Mouse (Mus musculus) heart, embryonic 10.5 days (tissue): ENCODE data around the gene Ctrl. TPM values are rescaled to one million over a fixed set of nuclear protein-coding genes. Genes with fewer than 3 reads are reported as not detected.
"Not testable (repeated sequence)": the region's sequence is repeated elsewhere in the genome, so short reads cannot be mapped to it uniquely, and the experiment has no call there.

Source experiments
- DNase-seq: peaks from one replicate; pipeline ENCODE4 v3.0.0-alpha.2; 2017; ENCODE audit warnings: low spot score
- H3K27ac ChIP-seq: fragments of 300-500 bp; sonication (generic); 2 replicates; pipeline ENCODE4 v1.5.1; 2016; ENCODE audit warnings: mild to moderate bottlenecking
- H3K27me3 ChIP-seq: fragments of 300-500 bp; sonication (generic); 2 replicates; pipeline ENCODE4 v1.6.1; 2016; ENCODE audit warnings: mild to moderate bottlenecking; ENCODE audit not compliant: poor library complexity, insufficient read depth, severe bottlenecking
- H3K36me3 ChIP-seq: fragments of 300-500 bp; sonication (generic); 2 replicates; pipeline ENCODE4 v1.6.1; 2016; ENCODE audit warnings: mild to moderate bottlenecking, moderate library complexity
- H3K4me1 ChIP-seq: fragments of 300-500 bp; sonication (generic); 2 replicates; pipeline ENCODE4 v1.6.1; 2016; ENCODE audit warnings: mild to moderate bottlenecking
- H3K4me3 ChIP-seq: fragments of 300-500 bp; sonication (generic); 2 replicates; pipeline ENCODE4 v1.5.1; 2016; ENCODE audit warnings: mild to moderate bottlenecking, moderate library complexity
- H3K9me3 ChIP-seq: fragments of 300-500 bp; sonication (generic); 2 replicates; pipeline ENCODE4 v1.6.1; 2016; ENCODE audit warnings: mild to moderate bottlenecking, moderate library complexity
- WGBS: fragments of 180-500 bp; shearing (Covaris S2); methylation state at CpG from one replicate; pipeline ENCODE4 v1.1.7; 2016; 5-methylcytosine and 5-hydroxymethylcytosine counted together
- polyA plus RNA-seq: library from polyadenylated mRNA; unstranded; fragments of >200 nt; fragmentation: Nextera tagmentation; extraction: Ambion mirVana; gene quantifications from 2 replicates; pipeline ENCODE4 v1.2.1, GENCODE M21; 2016

Ctrl gene
- polyA plus RNA-seq, result 1.9 and 2.6 TPM in 2 replicates

- Histone ChIP-seq H3K27ac (no peak within 1 kb of the TSS), H3K9me3 (no peaks in the 10 kb centered on the region), H3K4me3 (no peak within 1 kb of the TSS), H3K27me3 (no peaks in the 10 kb centered on the region), H3K4me1 (peaks cover 36% of the 10 kb centered on the region), H3K36me3 (peaks cover 23% of the 10 kb centered on the region)
- WGBS, result 82% methylated on average over 2 of the region's 2 CpGs
- no peak for DNase-seq
Observed at GRCm38 (mm10) chr8:105933762-105934161, at the start of gene Ctrl. Ctrl (minus strand) TSS chr8:105933862.

GRCm38 (mm10) chr8:105983406-105983805 lies 49.7 kb upstream of the Ctrl start:
- H3K36me3 ChIP-seq, H3K27me3 ChIP-seq, H3K4me1 ChIP-seq, H3K9me3 ChIP-seq, H3K4me3 ChIP-seq, H3K27ac ChIP-seq, DNase-seq: not testable (repeated sequence)
- WGBS, result 81% methylated on average over 11 of the region's 11 CpGs

GRCm38 (mm10) chr8:105981146-105981545 lies 47.5 kb upstream of the Ctrl start:
- peak; percentile 51 for DNase-seq
- Histone ChIP-seq H3K36me3 (no peaks in the 10 kb centered on the region), H3K9me3 (no peaks in the 10 kb centered on the region), H3K4me3 (no peak overlapping the region), H3K27me3 (peaks cover 8% of the 10 kb centered on the region; the same call in 1 of the 2 replicates), H3K4me1 (0 out of 2 replicates have a peak, but pooled peaks cover 3% of the 10 kb centered on the region), H3K27ac (no peak overlapping the region)
- WGBS, result 86% methylated on average over 1 of the region's 1 CpGs

GRCm38 (mm10) chr8:105979325-105979724 lies 45.7 kb upstream of the Ctrl start, which contains the start of gene Dpep3:
Dpep3 (minus strand) TSS chr8:105979429.
- Histone ChIP-seq H3K36me3 (no peaks in the 10 kb centered on the region), H3K27ac (no peak within 1 kb of the TSS), H3K4me3 (no peak within 1 kb of the TSS), H3K9me3 (no peaks in the 10 kb centered on the region), H3K4me1 (0 out of 2 replicates have a peak, but pooled peaks cover 3% of the 10 kb centered on the region), H3K27me3 (no peaks in the 10 kb centered on the region)
- no peak for DNase-seq
- WGBS, result 91% methylated on average over 15 of the region's 15 CpGs

GRCm38 (mm10) chr8:105975363-105975762 lies 41.7 kb upstream of the Ctrl start:
- Histone ChIP-seq H3K4me1 (no peaks in the 10 kb centered on the region), H3K36me3 (no peaks in the 10 kb centered on the region), H3K9me3 (no peaks in the 10 kb centered on the region), H3K27ac (no peak overlapping the region), H3K4me3 (no peak overlapping the region), H3K27me3 (no peaks in the 10 kb centered on the region)
- no peak for DNase-seq
- WGBS, result 67% methylated on average over 7 of the region's 7 CpGs

- Histone ChIP-seq H3K27ac (no peak overlapping the region), H3K9me3 (no peaks in the 10 kb centered on the region), H3K36me3 (no peaks in the 10 kb centered on the region), H3K4me3 (no peak overlapping the region), H3K4me1 (peaks cover 18% of the 10 kb centered on the region), H3K27me3 (no peaks in the 10 kb centered on the region)
- 73% methylated on average over 8 of the region's 8 CpGs for WGBS
- DNase-seq, result no peak
Observed at GRCm38 (mm10) chr8:105971019-105971720, 37.5 kb upstream of the Ctrl start.

GRCm38 (mm10) chr8:105969367-105969766 lies 35.7 kb upstream of the Ctrl start:
- peaks cover 33% of the 10 kb centered on the region for H3K4me1 ChIP-seq
- 83% methylated on average over 1 of the region's 1 CpGs for WGBS
- no peaks in the 10 kb centered on the region for H3K36me3 ChIP-seq
- H3K9me3 ChIP-seq, result no peaks in the 10 kb centered on the region
- no peaks in the 10 kb centered on the region for H3K27me3 ChIP-seq
- DNase-seq, result no peak
- H3K27ac ChIP-seq, result no peak overlapping the region
- no peak overlapping the region for H3K4me3 ChIP-seq

GRCm38 (mm10) chr8:105966692-105967311 lies 33.1 kb upstream of the Ctrl start:
- DNase-seq, result peak; percentile 88
- Histone ChIP-seq H3K9me3 (no peaks in the 10 kb centered on the region), H3K36me3 (no peaks in the 10 kb centered on the region; the same call in 1 of the 2 replicates), H3K4me1 (peaks cover 57% of the 10 kb centered on the region), H3K27ac (peak overlapping the region; percentile 95), H3K4me3 (peak overlapping the region; percentile 84), H3K27me3 (no peaks in the 10 kb centered on the region)
- 5% methylated on average over 19 of the region's 19 CpGs for WGBS

GRCm38 (mm10) chr8:105965905-105966341 lies 32.3 kb upstream of the Ctrl start, which contains the start of gene Slc12a4:
Slc12a4 (minus strand) TSS chr8:105966097.
- no peaks in the 10 kb centered on the region for H3K27me3 ChIP-seq
- H3K9me3 ChIP-seq, result no peaks in the 10 kb centered on the region
- peak within 1 kb of the TSS; percentile 95 for H3K27ac ChIP-seq
- H3K36me3 ChIP-seq, result peaks cover 4% of the 10 kb centered on the region; the same call in 1 of the 2 replicates
- peak; percentile 93 for DNase-seq
- peak within 1 kb of the TSS; percentile 84 for H3K4me3 ChIP-seq
- peaks cover 66% of the 10 kb centered on the region for H3K4me1 ChIP-seq
- under 1% methylated on average over 47 of the region's 47 CpGs for WGBS

- Histone ChIP-seq H3K27me3 (no peaks in the 10 kb centered on the region), H3K4me3 (peak overlapping the region; percentile 84), H3K4me1 (peaks cover 67% of the 10 kb centered on the region), H3K9me3 (no peaks in the 10 kb centered on the region), H3K27ac (peak overlapping the region; percentile 95), H3K36me3 (peaks cover 9% of the 10 kb centered on the region)
- peak; percentile 88 for DNase-seq
- WGBS, result 2% methylated on average over 40 of the region's 40 CpGs
Observed at GRCm38 (mm10) chr8:105965266-105965904, 31.7 kb upstream of the Ctrl start.

- Histone ChIP-seq H3K27me3 (no peaks in the 10 kb centered on the region), H3K4me1 (peaks cover 67% of the 10 kb centered on the region), H3K9me3 (no peaks in the 10 kb centered on the region), H3K36me3 (peaks cover 16% of the 10 kb centered on the region), H3K4me3 (peak overlapping the region; percentile 84), H3K27ac (peak overlapping the region; percentile 95)
- DNase-seq, result no peak
- 48% methylated on average over 12 of the region's 12 CpGs for WGBS
Observed at GRCm38 (mm10) chr8:105964506-105965265, 31.0 kb upstream of the Ctrl start.

GRCm38 (mm10) chr8:105961536-105961935 lies 27.9 kb upstream of the Ctrl start:
- peaks cover 46% of the 10 kb centered on the region for H3K36me3 ChIP-seq
- no peak for DNase-seq
- H3K27ac ChIP-seq, result 0 out of 2 replicates have a peak overlapping the region, but pooled peaks have one; percentile 22
- H3K4me3 ChIP-seq, result no peak overlapping the region
- H3K9me3 ChIP-seq, result no peaks in the 10 kb centered on the region
- H3K27me3 ChIP-seq, result no peaks in the 10 kb centered on the region
- peaks cover 71% of the 10 kb centered on the region for H3K4me1 ChIP-seq
- WGBS, result 66% methylated on average over 10 of the region's 10 CpGs
